Mouse (Mus musculus) adrenal gland, adult 18-20 months (tissue): ENCODE data around the gene Chchd4. TPM values are rescaled to one million over a fixed set of nuclear protein-coding genes. Genes with fewer than 3 reads are reported as not detected.

ENCODE experiments used
- total RNA-seq, 2 experiments: library from RNA; stranded (reverse); gene quantifications; 1 replicate in 1 of 2; 2 replicates in 1 of 2; pipeline ENCODE4 v1.2.3; 2021

Gene Chchd4
- total RNA-seq, 2 experiments from 2014 or later: 19.5 to 21.5 TPM

Other genes with a start within 250 kb of the Chchd4 start
- gene Wnt7a, start 62.2 kb downstream of the Chchd4 start, total RNA-seq: not detected
- gene Tmem43, start 157 bp upstream of the Chchd4 start, total RNA-seq: 10 to 100 TPM; 45.9 to 55.6 TPM
- gene Xpc, start 42.3 kb upstream of the Chchd4 start, total RNA-seq: 10 to 100 TPM; 13.1 to 16.5 TPM
- 10 to 100 TPM; 36.4 to 40.5 TPM for gene Lsm3, start 42.4 kb upstream of the Chchd4 start, total RNA-seq
- gene Slc6a6, start 210.5 kb upstream of the Chchd4 start, total RNA-seq: 100 to 1,000 TPM; 209 to 474 TPM